Mouse (Mus musculus) granulocyte monocyte progenitor cell, adult 5-6 weeks (primary cell): Measurements from ENCODE around the gene Park7. TPM values are rescaled to one million over a fixed set of nuclear protein-coding genes. Genes with fewer than 3 reads are reported as not detected.
"Not testable (repeated sequence)": the region's sequence is repeated elsewhere in the genome, so short reads cannot be mapped to it uniquely, and the experiment has no call there.

ENCODE experiments used
- ATAC-seq: replicated peaks from 2 replicates; pipeline ENCODE4 v1.8.0; 2016; ENCODE audit warnings: mild to moderate bottlenecking, moderate TSS enrichment, inconsistent platforms; ENCODE audit not compliant: poor library complexity, severe bottlenecking
- total RNA-seq, 2 experiments: library from RNA; stranded (forward) in 1 of 2; stranded (reverse) in 1 of 2; fragments of 200-712, 200-1000 nt in 1 of 2; fragments of >200 nt in 1 of 2; fragmentation: Nextera tagmentation in 1 of 2; gene quantifications; 2 replicates each; pipeline ENCODE4 v1.2.3; 2014 to 2017

The Park7 gene
- total RNA-seq, 2 experiments from 2014 or later, result 284 to 435 TPM

DNA sequence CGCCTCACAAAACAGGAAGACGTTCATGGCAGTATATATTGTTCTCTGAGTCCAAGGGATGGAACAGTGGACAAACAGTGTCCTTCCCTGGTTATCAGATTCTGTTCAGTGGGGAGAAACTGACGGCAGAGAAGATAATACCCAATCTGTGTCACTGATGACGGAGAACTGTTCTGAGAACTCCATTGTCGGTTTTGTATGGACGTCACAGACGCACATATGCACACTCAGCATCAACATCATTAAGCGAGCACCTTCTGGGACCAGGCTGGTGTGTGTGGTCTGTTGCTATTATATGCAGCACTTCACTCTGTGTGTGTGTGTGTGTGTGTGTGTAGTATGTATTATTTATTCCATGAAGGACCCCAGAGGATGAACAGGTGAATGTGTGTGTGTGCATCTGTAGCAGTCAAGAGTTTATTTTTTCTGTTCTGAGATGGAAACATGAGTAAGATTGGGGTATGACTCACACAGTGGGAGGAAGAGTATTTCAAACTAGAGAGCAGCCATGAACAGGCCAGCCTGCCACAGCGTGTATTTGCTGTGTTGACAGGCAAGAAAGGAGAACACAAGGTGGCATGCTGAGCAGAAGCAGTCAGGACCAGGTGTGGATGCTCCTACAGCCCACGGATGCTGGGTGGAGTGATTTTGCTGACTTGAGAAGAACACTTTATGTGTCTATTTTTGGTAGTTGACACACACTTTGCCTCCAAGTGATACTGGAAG is 1.1 kb upstream of the Park7 start:
- ATAC-seq, result no peak

DNA sequence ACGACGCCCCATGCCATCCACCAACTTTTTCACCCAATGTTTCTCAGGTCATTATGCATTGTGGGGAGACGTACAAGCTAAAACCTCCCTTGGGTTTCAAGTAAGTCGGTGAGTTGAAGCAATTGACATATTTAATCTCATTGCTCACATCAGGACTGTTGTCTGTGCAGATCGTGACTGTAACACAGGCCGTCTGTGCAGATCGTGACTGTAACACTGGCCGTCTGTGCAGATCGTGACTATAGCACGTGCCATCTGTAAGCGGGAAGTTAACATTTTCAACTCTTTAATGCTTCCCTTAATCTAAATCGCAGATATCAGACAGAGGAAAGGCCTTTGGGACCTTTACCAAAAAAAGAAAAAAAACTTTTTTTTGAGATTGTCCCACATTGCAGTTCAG is 494 bp downstream of the Park7 start:
- no peak for ATAC-seq

DNA sequence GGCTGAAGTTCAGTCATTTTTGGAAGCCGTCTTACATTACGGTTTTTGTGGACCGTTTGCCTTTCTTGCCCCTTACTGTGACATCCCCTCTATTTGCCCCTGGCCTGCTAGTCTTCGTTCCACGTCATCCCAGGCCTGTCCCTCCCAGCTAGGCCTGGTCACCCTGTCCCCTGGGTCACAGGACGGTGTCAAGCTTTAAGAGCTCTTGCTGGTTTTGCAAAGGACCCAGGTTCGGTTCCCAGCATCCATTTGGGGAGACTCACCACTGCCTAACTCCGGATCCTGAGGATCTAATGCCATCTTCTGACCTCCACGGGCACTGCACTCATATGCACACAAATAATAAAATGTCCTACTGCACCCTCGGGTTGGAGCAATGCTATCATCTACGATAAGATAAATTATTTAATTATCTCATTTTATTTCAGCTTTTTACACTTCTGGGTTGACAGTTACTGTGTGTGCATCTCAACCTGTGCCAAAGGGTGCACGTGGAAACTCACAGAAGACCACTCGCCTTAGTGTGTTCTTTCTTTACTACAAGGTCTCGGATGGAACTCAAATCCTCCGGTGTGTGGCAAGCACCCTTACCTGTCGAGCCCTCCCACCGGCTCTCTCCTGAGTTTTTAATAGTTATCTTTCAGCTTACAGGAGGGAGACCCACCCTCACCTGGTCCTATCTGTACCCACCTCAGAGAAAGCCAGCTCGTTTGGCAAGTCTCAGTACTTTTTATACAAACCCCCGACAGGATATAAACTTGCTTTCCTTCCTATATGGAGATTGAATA is 3.9 kb downstream of the Park7 start:
- ATAC-seq, result no peak

DNA sequence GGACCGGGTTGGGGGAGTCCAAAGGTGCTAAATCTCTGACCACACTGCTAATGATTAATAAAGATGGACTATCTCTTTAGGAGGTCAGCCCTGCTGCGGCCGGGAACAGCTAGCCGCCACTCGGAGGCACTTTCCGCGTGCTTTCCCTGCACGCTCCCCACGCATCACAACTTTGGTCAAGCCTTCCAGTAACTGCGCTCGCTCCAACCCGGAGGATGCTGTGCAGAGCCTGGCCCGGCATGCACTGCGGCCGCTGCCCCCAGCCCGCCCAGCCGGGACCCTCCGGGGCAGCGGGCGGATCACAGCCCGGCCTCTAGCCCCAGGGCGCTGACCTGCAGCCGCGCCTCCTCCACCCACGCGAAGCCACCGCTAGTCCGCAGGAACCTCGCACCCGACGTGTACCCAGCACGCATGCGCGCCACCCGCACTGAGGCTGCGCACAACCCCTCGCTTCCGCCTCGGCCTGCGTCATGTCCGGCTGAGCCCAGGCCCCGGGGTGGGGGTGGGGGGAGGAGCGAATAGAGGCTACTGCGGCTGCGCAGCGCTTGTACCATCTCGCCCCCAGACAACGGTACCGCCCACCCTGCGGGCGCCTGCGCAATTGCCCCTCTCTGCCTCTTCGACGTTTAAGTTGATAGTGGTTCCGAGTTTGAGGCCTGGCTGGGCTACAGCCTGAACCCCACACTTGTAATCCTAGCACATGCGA is 4.6 kb downstream of the Park7 start:
- peak; percentile 77 for ATAC-seq

DNA sequence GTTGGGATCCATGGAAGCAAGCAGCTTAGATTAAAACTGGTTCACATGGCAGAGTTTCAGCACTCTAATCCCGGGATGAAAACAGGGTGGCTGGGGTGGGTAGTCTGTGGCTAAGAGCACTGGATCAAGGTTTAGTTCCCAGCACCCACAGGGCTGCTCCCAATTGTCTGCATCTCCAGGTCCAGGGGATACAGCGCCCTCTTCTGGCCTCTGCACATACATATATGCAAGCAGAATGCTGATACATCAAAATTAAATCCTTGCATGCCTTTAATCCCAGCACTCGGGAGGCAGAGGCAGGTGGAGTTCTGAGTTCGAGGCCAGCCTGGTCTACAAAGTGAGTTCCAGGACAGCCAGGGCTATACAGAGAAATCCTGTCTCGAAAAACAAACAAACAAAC is 5.7 kb downstream of the Park7 start:
- not testable (repeated sequence) for ATAC-seq

DNA sequence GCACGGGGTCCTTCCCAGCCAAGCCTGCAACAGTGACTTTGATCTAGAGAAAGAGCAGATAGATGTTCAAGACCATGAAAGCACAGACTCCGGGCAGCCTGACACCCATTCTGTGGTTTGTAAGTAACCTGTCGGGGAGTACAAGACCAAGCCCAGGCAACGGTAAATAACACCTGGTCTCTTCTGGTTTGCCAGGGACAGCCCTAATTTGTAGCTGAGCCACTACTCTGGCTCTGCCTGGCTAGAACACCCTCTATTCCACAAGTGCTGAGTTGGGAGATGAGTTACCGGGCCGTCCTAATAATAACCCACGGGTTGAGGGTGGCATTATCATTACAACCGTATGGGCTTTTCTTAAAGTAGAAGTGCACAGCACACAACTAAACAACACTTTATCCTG is 7.1 kb downstream of the Park7 start:
- ATAC-seq, result no peak

DNA sequence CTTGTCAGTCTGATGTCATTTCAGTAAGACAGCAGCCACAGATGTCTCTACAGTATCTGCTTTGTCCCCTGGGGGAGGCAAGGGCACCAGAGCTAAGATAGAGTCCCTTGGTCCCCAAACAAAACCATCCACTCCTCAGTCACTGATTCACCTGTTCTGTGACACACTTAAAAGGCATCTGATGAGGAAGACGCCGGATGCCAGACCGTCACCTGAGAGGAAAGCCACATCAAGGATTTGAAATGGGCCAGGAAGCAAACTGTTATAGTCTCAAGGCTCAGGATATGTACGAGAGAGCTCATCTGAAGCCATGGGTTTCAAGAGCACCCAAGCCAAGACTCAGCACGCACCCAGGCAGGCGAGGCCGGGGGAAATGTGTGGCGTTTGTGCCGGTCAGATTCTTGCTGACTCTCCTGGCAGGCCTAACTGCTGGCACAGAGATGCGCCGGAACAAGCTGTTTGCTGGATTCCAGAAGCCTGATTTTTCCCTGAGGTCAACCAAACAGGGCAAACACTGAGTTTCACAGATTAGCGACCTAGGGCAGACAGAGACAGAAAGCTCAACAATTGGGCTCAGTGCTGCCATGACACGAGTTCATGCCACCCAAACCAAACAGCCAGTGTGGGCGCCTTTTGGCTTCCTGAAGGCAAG is 11.0 kb downstream of the Park7 start:
- ATAC-seq, result no peak

DNA sequence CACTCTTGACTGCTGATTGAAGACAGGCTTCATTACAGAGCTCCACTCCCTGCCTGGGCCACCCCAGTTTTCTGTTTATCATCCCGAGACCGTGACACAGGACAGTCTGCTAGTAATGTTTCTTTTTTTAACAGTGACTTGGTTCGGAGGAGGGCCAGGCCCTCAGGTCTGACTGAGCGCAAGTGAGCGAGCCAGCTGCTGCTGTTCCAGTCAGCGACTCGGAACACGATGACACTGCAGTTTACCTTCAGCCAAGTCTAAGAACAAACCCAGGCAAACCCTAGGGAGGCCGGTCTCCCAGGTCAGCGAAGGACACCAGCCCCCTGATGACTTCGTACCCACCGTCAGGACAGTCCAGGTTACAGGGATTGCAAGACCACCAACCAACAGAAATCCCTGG is 12.2 kb downstream of the Park7 start:
- ATAC-seq, result 0 out of 2 replicates have a peak, but pooled peaks have one; percentile 2

DNA sequence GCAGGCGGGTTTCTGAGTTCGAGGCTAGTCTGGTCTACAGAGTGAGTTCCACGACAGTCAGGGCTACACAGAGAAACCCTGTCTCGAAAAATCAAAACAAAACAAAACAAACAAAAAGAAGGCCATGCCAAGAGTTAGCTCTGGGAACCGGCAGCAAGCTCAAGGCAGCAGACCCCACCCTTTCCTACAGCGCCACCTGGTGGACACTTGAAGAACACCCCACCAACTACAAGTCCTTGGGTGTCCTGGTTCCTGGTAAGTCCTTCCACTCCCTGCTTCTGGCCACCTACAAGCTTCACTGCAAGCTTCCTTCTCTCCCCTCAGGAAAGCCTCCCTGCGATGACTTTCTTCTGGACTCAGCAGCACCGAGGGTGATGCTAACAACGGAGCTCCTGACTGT is 12.6 kb downstream of the Park7 start:
- ATAC-seq, result peak; percentile 68

DNA sequence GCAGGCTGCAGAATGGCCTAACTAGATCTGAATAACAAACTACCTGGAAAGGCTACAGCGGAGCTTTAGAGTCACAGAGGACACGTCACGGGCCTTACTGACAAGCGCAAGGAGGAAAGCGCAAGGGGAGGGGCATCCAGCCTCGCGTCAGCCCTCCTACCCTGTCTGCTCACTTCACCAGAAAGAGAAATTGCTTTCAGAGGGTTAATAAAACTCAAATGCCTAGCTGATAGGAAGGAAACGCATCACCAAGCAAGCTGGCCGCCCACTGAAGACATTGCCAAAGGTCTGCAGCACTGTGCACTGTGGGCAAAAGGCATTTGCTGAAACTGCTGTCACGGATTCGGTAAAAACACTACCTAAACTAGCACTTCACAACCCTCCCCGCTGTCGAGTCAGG is 13.8 kb downstream of the Park7 start:
- no peak for ATAC-seq

DNA sequence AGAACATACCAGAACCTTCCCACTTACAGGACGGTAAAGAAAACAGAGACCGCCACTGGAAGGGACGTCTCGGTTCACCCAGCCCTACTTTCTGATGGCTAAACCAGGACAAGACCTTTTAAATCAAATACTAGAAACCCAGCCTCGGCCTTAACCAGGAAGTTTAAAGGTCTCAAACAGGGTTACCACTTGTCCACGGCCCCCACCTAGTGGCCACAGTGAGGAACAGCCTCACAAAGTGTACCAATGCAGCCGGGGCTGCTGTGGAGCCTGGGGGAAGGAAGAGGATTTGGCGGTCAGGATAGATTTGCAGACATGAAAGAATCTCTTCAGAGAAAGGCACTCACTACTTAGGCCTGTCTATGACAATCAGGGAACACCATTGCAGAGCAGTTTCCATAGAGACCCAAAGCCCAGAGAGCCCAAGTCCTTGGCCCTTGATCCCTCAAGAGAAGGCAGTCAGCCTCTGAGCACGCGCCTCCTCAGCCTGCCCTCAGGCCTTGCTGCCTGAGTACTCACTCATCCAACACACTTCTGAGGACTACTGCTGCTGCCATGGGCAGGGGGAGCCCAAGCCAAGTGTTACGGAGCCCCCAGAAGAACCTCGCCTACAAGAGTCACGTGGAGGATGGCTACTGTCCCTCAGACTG is 15.4 kb downstream of the Park7 start:
- peak; percentile 87 for ATAC-seq

DNA sequence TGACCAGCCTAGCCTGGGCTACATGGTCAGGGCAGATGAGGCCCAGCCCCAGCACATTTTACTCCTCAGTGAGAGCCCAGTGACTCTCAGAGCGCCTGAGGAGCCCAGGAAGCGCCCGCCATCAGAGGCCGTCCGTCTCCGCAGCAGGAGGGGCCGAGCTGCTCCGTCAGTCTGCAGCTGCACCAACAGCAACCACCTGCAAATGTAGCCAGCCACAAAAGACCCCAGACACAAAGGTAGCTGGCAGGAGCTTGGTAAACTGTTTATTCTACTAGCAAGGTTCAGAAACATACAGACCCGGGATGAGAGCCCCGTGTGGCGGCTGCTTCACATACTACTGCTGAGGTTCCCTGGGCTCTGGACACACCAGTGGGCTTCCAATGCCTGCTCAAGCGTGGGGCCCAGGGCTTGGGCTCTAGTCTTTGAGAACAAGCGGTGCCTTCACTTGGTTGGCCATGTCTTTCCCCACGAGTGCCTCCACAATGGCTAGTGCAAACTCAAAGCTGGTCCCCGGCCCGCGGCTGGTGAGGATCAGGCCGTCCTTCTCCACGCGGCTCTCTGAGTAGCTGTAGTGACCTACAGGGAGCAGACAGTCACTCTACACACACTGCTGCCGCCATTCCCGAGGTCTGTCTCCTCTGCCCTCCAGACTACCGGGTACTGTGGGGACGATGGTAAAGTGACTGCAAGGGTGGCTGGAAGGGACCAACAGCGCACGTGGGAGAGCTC is 17.2 kb downstream of the Park7 start:
- ATAC-seq, result no peak

DNA sequence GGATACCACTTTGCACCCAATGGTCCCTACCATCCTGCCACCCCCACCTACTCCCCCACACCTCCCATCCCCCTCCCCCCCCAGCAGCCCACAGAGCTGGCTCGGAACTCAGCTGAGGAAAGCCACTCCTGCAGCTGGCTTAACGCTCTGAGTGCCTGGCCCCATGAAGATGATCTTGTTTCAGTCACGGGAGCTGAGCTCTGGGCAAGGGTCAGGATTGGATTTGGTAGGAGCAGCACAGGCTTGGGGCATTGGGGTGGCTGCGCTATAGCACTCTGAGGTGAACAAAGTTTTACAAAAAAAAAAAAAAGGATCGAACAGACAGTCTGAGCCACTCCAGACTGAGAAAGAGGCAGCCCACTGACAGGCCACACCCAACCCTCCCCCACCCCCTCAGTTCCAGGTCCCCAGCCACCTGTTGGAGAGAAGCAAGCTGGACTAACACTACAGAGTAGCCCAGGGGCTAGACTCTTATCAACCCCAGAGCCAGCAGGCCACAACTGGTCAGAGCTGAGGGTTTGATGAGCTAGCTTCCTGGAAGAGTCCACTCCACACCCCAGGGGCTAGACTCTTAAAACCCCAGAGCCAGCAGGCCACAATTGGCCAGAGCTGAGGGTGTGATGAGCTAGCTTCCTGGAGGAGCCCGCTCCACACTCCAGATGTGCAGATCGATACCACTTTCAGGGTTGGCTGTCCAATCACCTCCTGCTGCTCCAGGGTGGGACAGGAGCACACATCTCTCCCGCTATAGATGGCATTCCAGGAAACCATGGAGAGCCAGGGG is 19.3 kb downstream of the Park7 start:
- ATAC-seq, result no peak

DNA sequence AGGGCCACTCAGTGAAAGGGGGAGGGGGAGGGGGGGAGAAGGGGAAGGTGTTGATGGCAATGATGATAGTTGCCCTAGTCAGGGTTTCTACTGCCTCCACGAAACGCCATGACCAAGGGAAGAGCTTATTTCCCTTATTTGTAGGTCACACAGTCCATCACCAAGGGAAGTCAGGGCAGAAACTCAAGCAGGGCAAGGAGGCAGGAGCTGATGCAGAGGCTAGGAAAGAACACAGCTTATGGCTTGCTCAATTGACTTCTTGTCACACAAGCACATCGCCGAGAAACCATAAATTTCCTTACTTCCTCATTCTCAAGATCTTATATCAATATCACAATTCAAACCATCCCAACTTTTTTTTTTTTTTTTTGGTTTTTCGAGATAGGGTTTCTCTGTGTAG is 22.9 kb downstream of the Park7 start:
- ATAC-seq, result peak; percentile 81

DNA sequence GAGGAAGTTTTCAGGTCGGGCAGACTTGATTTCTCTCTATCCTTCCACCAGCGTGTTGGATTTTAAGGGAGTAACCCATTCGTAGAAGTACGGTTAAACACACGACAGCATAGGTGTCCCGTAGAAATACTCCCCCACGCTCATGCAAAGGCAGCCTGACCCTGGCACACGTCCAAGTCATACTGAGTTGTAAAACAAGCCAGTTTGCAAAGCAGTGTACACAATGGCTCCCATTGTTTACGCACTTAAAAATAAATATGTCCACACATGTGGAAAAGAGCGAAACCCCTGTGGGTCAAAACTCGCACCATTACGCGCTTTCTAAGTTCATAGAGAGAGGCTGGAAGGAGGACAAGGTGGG is 24.3 kb downstream of the Park7 start:
- no peak for ATAC-seq

DNA sequence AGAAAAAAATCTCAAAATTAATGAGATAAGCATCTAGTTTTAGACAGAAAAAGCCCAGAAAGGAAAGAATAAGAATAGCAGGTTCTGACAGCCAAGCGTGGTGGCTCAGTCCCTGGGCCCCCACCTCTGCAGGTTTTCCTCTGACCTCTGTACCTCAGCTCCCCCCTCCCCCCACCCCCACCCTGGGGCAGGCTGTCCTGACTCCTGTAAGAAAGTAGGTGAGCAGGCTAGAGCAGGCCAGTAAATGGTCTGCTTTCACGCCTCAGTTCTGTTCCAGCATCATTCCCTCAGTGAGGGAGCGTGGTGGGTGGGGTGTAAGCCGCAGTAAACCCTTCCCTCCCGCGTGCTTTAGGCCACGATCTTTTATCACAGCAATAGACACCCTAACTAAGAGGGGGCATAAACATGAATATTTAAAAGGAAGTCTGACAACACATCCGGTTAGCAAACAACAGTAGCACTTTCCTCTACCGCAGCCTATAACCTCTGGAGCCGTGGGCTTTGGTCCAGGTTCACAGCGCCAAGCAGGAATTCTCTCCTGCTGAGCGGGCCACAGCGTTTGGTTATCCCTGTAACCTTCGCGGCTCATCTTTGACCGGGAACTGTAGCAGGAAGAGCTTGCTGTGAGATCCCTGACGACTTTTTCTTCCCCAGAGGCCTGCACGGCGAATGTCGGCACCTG is 24.8 kb downstream of the Park7 start:
- ATAC-seq, result no peak

DNA sequence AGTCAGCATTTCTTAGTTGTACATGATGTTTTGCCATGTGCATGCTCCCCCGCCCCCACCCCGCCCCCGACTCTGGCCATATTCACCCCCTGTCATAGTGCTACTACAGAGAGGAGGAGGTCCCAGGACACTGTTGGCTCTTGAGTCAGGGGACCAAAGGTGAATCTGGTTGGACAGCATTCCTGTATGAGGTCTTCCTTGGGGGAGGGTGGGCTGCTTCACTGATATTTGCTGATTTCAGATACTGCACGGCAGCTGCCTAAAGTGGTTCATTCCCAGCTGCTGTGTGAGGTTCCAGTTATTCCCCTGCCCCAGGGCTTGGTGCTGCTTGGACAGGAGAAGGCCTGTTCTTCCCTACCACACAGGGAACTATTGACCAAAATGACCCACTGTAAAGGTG is 25.7 kb downstream of the Park7 start:
- ATAC-seq, result no peak

DNA sequence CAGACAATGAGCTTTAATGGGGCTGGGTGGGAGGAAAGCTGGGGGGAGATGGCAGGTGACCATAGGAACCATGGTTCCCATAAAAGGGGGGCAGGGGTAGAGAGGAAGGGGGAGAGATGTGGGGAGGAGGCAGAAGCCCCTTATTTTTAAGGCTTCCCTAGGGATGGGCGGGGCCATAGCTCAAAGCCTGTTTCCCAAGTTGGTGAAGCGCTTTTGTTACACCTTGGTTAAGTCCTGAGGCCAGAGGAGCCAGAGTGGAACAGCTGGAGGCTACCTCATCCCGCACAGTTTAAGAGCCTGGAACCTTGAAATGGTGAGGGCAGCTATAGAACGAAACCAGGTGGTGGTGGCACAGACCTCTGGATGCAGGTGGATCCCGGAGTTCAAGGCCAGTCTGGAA is 26.3 kb downstream of the Park7 start:
- ATAC-seq, result no peak
